Mouse (Mus musculus): Measurements from ENCODE around the gene Adamts17. TPM values are rescaled to one million over a fixed set of nuclear protein-coding genes. Genes with fewer than 3 reads are reported as not detected.

The Adamts17 gene
- total RNA-seq, 2 experiments from 2014 or later = 0.07 TPM; not detected in 1

- ATAC-seq (ENCODE audit: poor library complexity, severe bottlenecking) = peak; percentile 62
Measured at GRCm38 (mm10) chr7:67061756-67062155, 222.2 kb downstream of the Adamts17 start.

- no peak for ATAC-seq (ENCODE audit: poor library complexity, severe bottlenecking)
Measured at GRCm38 (mm10) chr7:67062571-67062970, 223.0 kb downstream of the Adamts17 start.

- no peak for ATAC-seq (ENCODE audit: poor library complexity, severe bottlenecking)
Measured at GRCm38 (mm10) chr7:67064627-67065305, 225.2 kb downstream of the Adamts17 start.

GRCm38 (mm10) chr7:67065631-67066030, 226.1 kb downstream of the Adamts17 start:
- ATAC-seq (ENCODE audit: poor library complexity, severe bottlenecking) = no peak

- ATAC-seq (ENCODE audit: poor library complexity, severe bottlenecking) = no peak
Measured at GRCm38 (mm10) chr7:67072015-67072685, 232.6 kb downstream of the Adamts17 start.

GRCm38 (mm10) chr7:67082751-67083150, 243.2 kb downstream of the Adamts17 start:
- ATAC-seq (ENCODE audit: poor library complexity, severe bottlenecking) = no peak

- no peak for ATAC-seq (ENCODE audit: poor library complexity, severe bottlenecking)
Measured at GRCm38 (mm10) chr7:67087759-67088158, 248.2 kb downstream of the Adamts17 start.

GRCm38 (mm10) chr7:67097096-67097495, 257.6 kb downstream of the Adamts17 start:
- no peak for ATAC-seq (ENCODE audit: poor library complexity, severe bottlenecking)

- no peak for ATAC-seq (ENCODE audit: poor library complexity, severe bottlenecking)
Measured at GRCm38 (mm10) chr7:67101418-67101973, 262.0 kb downstream of the Adamts17 start.

GRCm38 (mm10) chr7:67110551-67111159, 271.1 kb downstream of the Adamts17 start:
- ATAC-seq (ENCODE audit: poor library complexity, severe bottlenecking) = no peak

GRCm38 (mm10) chr7:67112495-67113216, 273.1 kb downstream of the Adamts17 start:
- peak; percentile 48; the same call in 1 of the 2 replicates for ATAC-seq (ENCODE audit: poor library complexity, severe bottlenecking)

GRCm38 (mm10) chr7:67114056-67114455, 274.5 kb downstream of the Adamts17 start:
- ATAC-seq (ENCODE audit: poor library complexity, severe bottlenecking) = peak; percentile 50

GRCm38 (mm10) chr7:67115056-67115455, 275.5 kb downstream of the Adamts17 start:
- no peak for ATAC-seq (ENCODE audit: poor library complexity, severe bottlenecking)

GRCm38 (mm10) chr7:67135140-67135539, 295.6 kb downstream of the Adamts17 start:
- ATAC-seq (ENCODE audit: poor library complexity, severe bottlenecking) = peak; percentile 89

GRCm38 (mm10) chr7:67142347-67143015, 302.9 kb downstream of the Adamts17 start:
- no peak for ATAC-seq (ENCODE audit: poor library complexity, severe bottlenecking)

GRCm38 (mm10) chr7:67145748-67146147, 306.2 kb downstream of the Adamts17 start:
- no peak for ATAC-seq (ENCODE audit: poor library complexity, severe bottlenecking)

GRCm38 (mm10) chr7:67146151-67146550, 306.6 kb downstream of the Adamts17 start:
- no peak for ATAC-seq (ENCODE audit: poor library complexity, severe bottlenecking)

GRCm38 (mm10) chr7:67149707-67150106, 310.2 kb downstream of the Adamts17 start:
- no peak for ATAC-seq (ENCODE audit: poor library complexity, severe bottlenecking)

GRCm38 (mm10) chr7:67152626-67153025, 313.1 kb downstream of the Adamts17 start:
- no peak for ATAC-seq (ENCODE audit: poor library complexity, severe bottlenecking)

GRCm38 (mm10) chr7:67162135-67162534, 322.6 kb downstream of the Adamts17 start:
- ATAC-seq (ENCODE audit: poor library complexity, severe bottlenecking) = no peak
